Mouse (Mus musculus) left cerebral cortex, adult 6 months (tissue): ENCODE measurements around the gene Dnali1. TPM values are rescaled to one million over a fixed set of nuclear protein-coding genes. Genes with fewer than 3 reads are reported as not detected.

Source experiments
- long read RNA-seq, 2 experiments: library from polyadenylated mRNA; unstranded; transcript quantifications; one replicate each; pipeline ENCODE4 v2.0.0; 2019 to 2020
- polyA plus RNA-seq: library from polyadenylated mRNA; unstranded; fragments of <200 nt; fragmentation: Nextera tagmentation; gene quantifications from 2 replicates; pipeline ENCODE4 v1.2.3, GENCODE M21; 2021

Gene Dnali1
- 0.83 and 0.96 TPM in 2 replicates for polyA plus RNA-seq
- long read RNA-seq, experiment 1, partial matches to known transcripts: 1 of 2 reads
- long read RNA-seq, experiment 1, other reads (novel, unspliced or antisense): 0 of 2 reads
- long read RNA-seq, experiment 2, partial matches to known transcripts: 0 of 1 reads
- long read RNA-seq, experiment 2, other reads (novel, unspliced or antisense): 0 of 1 reads

GRCm38 (mm10) chr4:125065517-125066307 is at the start of gene Dnali1:
TSS of gene Dnali1 (minus strand) at chr4:125065703.

GRCm38 (mm10) chr4:125084403-125085345 is 19.2 kb upstream of the Dnali1 start, which contains the start of gene Meaf6:
TSS of gene Meaf6 (plus strand) at chr4:125085134.

GRCm38 (mm10) chr4:125066490-125067370 is 1.2 kb upstream of the Dnali1 start, which contains the start of gene Snip1:
TSS of gene Snip1 (plus strand) at chr4:125066672.

GRCm38 (mm10) chr4:125015806-125016635 is 49.5 kb downstream of the Dnali1 start, which contains the start of gene Gnl2:
TSS of gene Gnl2 (plus strand) at chr4:125016585.

Other genes with a start within 250 kb of the Dnali1 start
- gene Yrdc, start 215.0 kb downstream of the Dnali1 start, polyA plus RNA-seq: 5.0 and 49.2 TPM in 2 replicates
- 84.5 and 117 TPM in 2 replicates for gene 1110065P20Rik, start 214.5 kb downstream of the Dnali1 start, polyA plus RNA-seq
- 8.9 and 11.2 TPM in 2 replicates for gene Maneal, start 203.5 kb downstream of the Dnali1 start, polyA plus RNA-seq
- 2.3 and 7.8 TPM in 2 replicates for gene Epha10, start 184.8 kb downstream of the Dnali1 start, polyA plus RNA-seq
- gene 9930104L06Rik, start 128.7 kb downstream of the Dnali1 start, polyA plus RNA-seq: 3.9 and 5.8 TPM in 2 replicates
- 2.2 and 2.5 TPM in 2 replicates for gene Cdca8, start 126.4 kb downstream of the Dnali1 start, polyA plus RNA-seq
- 4.1 and 14.0 TPM in 2 replicates for gene Rspo1, start 79.3 kb downstream of the Dnali1 start, polyA plus RNA-seq
- gene Gnl2, start 49.1 kb downstream of the Dnali1 start, polyA plus RNA-seq: 27.4 and 28.7 TPM in 2 replicates
- 7.4 and 7.6 TPM in 2 replicates for gene Snip1, start 969 bp upstream of the Dnali1 start, polyA plus RNA-seq
- gene Meaf6, start 19.4 kb upstream of the Dnali1 start, polyA plus RNA-seq: 153 and 165 TPM in 2 replicates
- gene Zc3h12a, start 62.1 kb upstream of the Dnali1 start, polyA plus RNA-seq: 0.07 and 0.36 TPM in 2 replicates